16 mouse cellular contexts compared by ENCODE assay signal in genomic region chr4:142503761-142504160, GRCm38 (mm10).
"Had no signal": no experiment of that assay in that cellular context is flagged by ENCODE, and none has a peak within 500 bp of the region (broad histone marks: within the 10 kb centered on the region; RNA-seq: fewer than 3 reads in every experiment).

No protein-coding gene starts in this region.

- H3K36me3 ChIP-seq: neural tube, embryonic 12.5 days; neural tube, embryonic 13.5 days; neural tube, embryonic 15.5 days; stomach, embryonic 15.5 days had no signal

- H3K27me3 ChIP-seq: neural tube, embryonic 12.5 days; neural tube, embryonic 15.5 days; stomach, embryonic 15.5 days had no signal

- H3K9me3 ChIP-seq: neural tube, embryonic 12.5 days; neural tube, embryonic 13.5 days; neural tube, embryonic 15.5 days; stomach, embryonic 15.5 days had no signal

- H3K4me3 ChIP-seq: neural tube, embryonic 12.5 days; neural tube, embryonic 13.5 days; neural tube, embryonic 15.5 days; stomach, embryonic 15.5 days had no signal

- H3K4me1 ChIP-seq: stomach, embryonic 15.5 days had no signal

- DNase-seq: retina, postnatal 1 day; right cerebral cortex, adult 18-20 months; right cerebral cortex, postnatal 14 days; right cerebral cortex, postnatal 25 days; right cerebral cortex, postnatal 4 days; spleen, adult 18-20 months; thymus, adult 18-20 months; thymus, adult 2 months; thymus, postnatal 14 days; thymus, postnatal 25 days; thymus, postnatal 36 days; thymus, postnatal 4 days had no signal
